Mouse (Mus musculus) heart, embryonic 10.5 days (tissue): Measurements from ENCODE around the gene C1ql4. TPM values are rescaled to one million over a fixed set of nuclear protein-coding genes. Genes with fewer than 3 reads are reported as not detected.
"Not testable (repeated sequence)": the region's sequence is repeated elsewhere in the genome, so short reads cannot be mapped to it uniquely, and the experiment has no call there.

Experiments used
- DNase-seq: peaks from one replicate; pipeline ENCODE4 v3.0.0-alpha.2; 2017; ENCODE audit warnings: low spot score
- H3K27ac ChIP-seq: fragments of 300-500 bp; sonication (generic); 2 replicates; pipeline ENCODE4 v1.5.1; 2016; ENCODE audit warnings: mild to moderate bottlenecking
- H3K27me3 ChIP-seq: fragments of 300-500 bp; sonication (generic); 2 replicates; pipeline ENCODE4 v1.6.1; 2016; ENCODE audit warnings: mild to moderate bottlenecking; ENCODE audit not compliant: poor library complexity, insufficient read depth, severe bottlenecking
- H3K36me3 ChIP-seq: fragments of 300-500 bp; sonication (generic); 2 replicates; pipeline ENCODE4 v1.6.1; 2016; ENCODE audit warnings: mild to moderate bottlenecking, moderate library complexity
- H3K4me1 ChIP-seq: fragments of 300-500 bp; sonication (generic); 2 replicates; pipeline ENCODE4 v1.6.1; 2016; ENCODE audit warnings: mild to moderate bottlenecking
- H3K4me3 ChIP-seq: fragments of 300-500 bp; sonication (generic); 2 replicates; pipeline ENCODE4 v1.5.1; 2016; ENCODE audit warnings: mild to moderate bottlenecking, moderate library complexity
- H3K9me3 ChIP-seq: fragments of 300-500 bp; sonication (generic); 2 replicates; pipeline ENCODE4 v1.6.1; 2016; ENCODE audit warnings: mild to moderate bottlenecking, moderate library complexity
- WGBS: fragments of 180-500 bp; shearing (Covaris S2); methylation state at CpG from one replicate; pipeline ENCODE4 v1.1.7; 2016; 5-methylcytosine and 5-hydroxymethylcytosine counted together
- polyA plus RNA-seq: library from polyadenylated mRNA; unstranded; fragments of >200 nt; fragmentation: Nextera tagmentation; extraction: Ambion mirVana; gene quantifications from 2 replicates; pipeline ENCODE4 v1.2.1, GENCODE M21; 2016

The C1ql4 gene
- polyA plus RNA-seq, 1 experiment from 2014 or later = 0.20 TPM

DNA sequence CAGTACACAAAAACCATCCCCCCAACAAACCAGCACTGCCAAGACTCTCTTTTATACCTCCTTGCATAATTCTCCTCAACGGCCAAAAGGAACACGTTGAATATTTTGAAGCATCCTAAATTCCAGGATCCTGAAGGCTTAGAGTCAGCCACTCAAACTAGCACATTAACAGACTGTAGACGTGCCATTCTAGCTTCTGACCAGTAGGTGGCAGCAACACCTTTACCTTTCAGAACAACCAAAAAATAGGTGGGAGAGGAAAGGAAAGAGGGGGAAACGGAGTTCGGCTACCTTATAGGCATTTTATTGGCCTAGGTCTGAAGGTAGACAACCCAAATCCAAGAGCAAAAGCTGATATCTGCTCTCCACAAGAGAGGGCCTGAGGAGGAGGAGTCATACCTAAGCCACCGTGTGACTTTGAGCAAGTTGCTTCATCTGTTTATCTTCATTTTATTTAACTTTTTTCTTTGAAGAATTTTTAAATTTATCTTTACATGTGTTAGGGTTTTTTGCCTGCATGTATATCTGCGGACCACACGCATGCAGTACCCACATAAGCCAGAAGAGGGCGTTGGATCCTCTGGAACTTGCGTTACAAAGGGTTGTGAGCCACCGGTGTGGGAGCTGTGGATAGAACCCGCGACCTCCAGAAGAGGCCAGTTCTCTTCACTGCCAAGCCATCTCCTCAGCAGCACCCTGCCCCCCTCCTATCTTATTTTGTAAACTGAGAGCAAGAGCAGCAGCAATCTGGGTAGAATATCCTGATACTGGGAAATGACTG, 38.0 kb downstream of the C1ql4 start:
- Histone ChIP-seq H3K27me3 (peaks cover 47% of the 10 kb centered on the region), H3K27ac (no peak overlapping the region), H3K4me3 (no peak overlapping the region), H3K9me3 (no peaks in the 10 kb centered on the region), H3K36me3 (no peaks in the 10 kb centered on the region), H3K4me1 (peaks cover 19% of the 10 kb centered on the region)
- DNase-seq = no peak
- 31% methylated on average over 13 of the region's 13 CpGs for WGBS

GRCm38 (mm10) chr15:99045734-99046133, 41.9 kb downstream of the C1ql4 start:
- not testable (repeated sequence) for H3K36me3 ChIP-seq, H3K9me3 ChIP-seq, H3K4me3 ChIP-seq, H3K27ac ChIP-seq, DNase-seq
- H3K27me3 ChIP-seq = peaks cover 24% of the 10 kb centered on the region; the same call in 1 of the 2 replicates
- 81% methylated on average over 6 of the region's 6 CpGs for WGBS
- H3K4me1 ChIP-seq = 0 out of 2 replicates have a peak, but pooled peaks cover 10% of the 10 kb centered on the region

DNA sequence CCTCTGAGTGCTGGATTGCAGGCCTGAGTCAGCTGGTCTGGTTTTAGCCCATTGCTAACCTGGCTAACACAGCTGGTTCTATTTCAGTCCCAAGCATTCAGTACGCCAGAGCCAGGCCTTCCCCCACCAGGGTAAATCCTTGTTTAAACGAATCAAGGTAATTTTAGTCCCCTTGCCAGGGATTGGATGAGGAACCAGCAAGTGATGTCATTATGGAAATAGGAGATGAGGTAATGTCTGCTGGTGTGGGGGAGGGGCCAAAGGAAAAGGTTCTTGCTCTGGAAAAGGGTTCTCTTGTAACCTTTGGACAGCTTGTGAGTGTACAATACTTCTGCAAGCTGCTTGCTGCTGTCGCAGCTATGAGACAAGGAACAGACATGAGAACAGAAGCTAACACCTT, 42.8 kb downstream of the C1ql4 start:
- H3K4me1 ChIP-seq = peaks cover 17% of the 10 kb centered on the region
- no peak for DNase-seq
- WGBS = 43% methylated on average over 3 of the region's 3 CpGs
- H3K27me3 ChIP-seq = peaks cover 24% of the 10 kb centered on the region; the same call in 1 of the 2 replicates
- no peak overlapping the region for H3K27ac ChIP-seq
- H3K36me3 ChIP-seq = no peaks in the 10 kb centered on the region
- no peak overlapping the region for H3K4me3 ChIP-seq
- H3K9me3 ChIP-seq = no peaks in the 10 kb centered on the region

DNA sequence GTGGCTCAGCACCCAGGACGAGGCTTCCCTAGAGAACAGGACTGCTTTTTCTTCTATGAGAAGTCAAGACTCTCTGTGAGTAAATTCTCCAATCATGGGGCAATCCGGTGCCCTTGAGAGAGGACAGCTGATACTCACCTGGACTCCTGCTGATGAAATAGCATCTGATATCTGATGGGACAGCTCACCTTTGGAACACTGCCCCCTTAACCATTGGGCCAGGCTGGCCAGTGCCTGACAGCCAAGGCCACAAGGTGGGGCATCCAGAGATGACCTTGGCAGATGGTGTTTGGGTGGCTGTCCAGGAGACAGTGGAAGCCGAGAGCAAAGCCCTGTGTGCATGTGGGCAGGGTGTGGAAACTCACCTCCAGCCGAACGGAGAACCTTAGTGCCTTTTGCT, 45.3 kb downstream of the C1ql4 start:
- Histone ChIP-seq H3K4me3 (no peak overlapping the region), H3K9me3 (no peaks in the 10 kb centered on the region), H3K27ac (no peak overlapping the region), H3K4me1 (peaks cover 19% of the 10 kb centered on the region), H3K27me3 (peaks cover 17% of the 10 kb centered on the region; the same call in 1 of the 2 replicates), H3K36me3 (peaks cover 11% of the 10 kb centered on the region)
- no peak for DNase-seq
- WGBS = 82% methylated on average over 5 of the region's 5 CpGs

DNA sequence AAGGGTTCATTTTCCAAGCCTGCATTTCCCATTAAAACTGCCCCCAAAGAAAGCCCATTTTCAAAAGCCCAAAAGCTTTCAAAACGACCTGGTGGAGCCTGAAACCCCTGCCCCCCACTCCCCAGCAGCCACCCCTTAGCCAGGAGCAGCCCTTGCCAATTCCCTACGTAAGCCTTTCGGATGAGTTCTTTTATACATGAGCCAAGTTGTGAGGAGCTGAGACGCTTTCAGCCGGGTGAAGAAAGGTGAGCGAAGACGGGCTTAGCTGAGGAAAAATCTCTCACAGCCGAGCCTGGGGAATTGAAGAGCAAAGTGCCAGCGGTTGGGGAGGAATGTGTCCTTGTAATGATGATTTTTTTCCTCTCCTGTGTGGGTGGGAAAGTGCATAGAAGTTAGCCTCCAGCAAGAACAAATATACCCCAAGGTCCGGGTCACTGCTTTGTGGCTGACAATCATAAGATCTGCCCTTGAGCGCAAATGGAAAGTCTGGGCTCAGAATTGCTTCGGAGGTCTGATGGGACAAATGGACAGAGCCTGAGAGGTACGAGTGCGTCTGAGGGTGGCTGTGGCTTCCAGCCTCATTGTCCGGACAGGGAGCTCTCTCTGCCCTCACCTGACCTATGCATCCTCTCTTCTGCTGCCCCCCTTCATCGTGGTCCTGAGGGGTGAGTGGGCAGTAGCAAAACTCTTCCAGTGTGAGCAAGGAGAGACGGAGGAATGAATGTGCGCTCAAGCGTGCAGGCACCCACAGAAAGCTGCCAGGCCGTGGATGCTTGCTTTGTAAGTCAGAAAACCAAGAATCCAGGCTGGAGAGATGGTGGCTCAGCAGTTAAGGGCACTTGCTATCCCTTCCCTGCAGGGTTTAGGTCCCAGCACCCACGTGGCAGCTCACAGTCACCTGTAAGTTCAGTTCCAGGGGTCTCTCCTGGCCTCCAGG, 46.4 kb downstream of the C1ql4 start:
- WGBS = 64% methylated on average over 21 of the region's 21 CpGs
- no peak for DNase-seq
- Histone ChIP-seq H3K4me1 (peaks cover 24% of the 10 kb centered on the region), H3K9me3 (no peaks in the 10 kb centered on the region), H3K27ac (no peak overlapping the region), H3K36me3 (peaks cover 18% of the 10 kb centered on the region), H3K4me3 (no peak overlapping the region), H3K27me3 (peaks cover 10% of the 10 kb centered on the region; the same call in 1 of the 2 replicates)

DNA sequence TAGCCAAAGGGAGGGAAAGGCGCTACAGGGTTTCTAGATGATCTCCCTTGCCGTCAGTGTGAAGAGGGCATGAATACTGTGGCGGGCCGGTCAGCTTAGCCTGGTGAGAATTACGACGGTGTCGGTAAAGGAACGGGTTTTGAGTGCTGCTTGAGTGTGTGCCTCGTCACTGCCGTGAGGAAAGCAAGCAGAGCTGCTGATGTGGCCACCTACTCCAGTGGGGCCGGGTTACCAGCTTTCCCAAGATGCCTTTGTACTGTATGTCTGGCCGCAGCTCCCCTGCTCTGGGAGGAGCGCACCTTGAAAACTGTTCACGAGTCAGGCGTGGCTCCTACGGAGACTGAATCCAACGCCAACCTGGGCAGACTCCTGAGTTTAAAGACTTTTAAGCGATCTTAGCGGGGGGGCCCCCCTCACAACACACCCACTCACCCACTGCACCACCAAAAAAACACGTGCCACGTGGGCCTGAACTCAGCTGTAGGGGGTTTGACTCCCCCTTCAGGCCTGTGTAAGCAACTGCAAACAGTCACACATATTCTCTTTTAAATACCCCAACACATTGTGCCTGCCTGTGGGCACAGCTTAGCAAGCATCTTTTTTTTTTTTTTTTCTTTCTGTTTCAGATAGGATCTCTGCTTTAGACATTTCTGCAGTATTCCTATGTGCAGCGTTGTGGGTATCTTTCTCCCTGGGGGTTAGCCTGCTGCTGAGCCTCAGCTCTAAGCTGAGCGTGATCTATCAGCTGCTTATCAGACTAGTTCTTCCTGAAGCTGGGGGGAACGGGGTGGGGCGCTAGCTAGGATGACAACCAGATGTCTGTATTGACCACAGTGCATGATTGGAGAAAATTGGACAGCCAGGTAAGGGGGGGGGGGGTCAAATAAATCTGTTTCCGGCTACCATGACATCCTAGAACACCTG, 47.4 kb downstream of the C1ql4 start:
- Histone ChIP-seq H3K27me3 (peaks cover 10% of the 10 kb centered on the region; the same call in 1 of the 2 replicates), H3K4me1 (peaks cover 26% of the 10 kb centered on the region), H3K9me3 (no peaks in the 10 kb centered on the region), H3K4me3 (no peak overlapping the region), H3K27ac (no peak overlapping the region), H3K36me3 (peaks cover 27% of the 10 kb centered on the region)
- 54% methylated on average over 26 of the region's 26 CpGs for WGBS
- no peak for DNase-seq

DNA sequence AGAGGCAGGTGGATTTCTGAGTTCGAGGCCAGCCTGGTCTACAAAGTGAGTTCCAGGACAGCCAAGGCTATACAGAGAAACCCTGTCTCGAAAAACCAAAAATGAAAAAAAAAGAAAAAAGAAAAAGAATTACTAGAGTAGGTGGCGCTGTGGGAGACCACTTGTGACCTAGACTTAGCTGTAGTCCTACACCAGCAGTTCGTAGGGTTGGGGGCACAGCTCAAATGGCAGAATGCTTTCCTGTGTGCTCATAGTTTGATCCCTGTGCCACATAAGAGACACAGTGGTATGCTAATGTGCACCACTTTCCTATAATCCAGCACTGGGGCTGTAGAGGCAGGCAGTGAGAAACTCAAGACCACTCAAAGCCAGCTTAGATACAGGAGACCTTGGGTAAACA, 48.3 kb downstream of the C1ql4 start:
- no peak overlapping the region for H3K27ac ChIP-seq
- WGBS = 81% methylated on average over 4 of the region's 4 CpGs

GRCm38 (mm10) chr15:99038797-99039196, 48.8 kb downstream of the C1ql4 start:
- no peaks in the 10 kb centered on the region for H3K9me3 ChIP-seq
- WGBS = 83% methylated on average over 5 of the region's 5 CpGs
- no peak for DNase-seq
- H3K27ac ChIP-seq = no peak overlapping the region
- no peak overlapping the region for H3K4me3 ChIP-seq
- H3K4me1 ChIP-seq = peaks cover 26% of the 10 kb centered on the region
- H3K27me3 ChIP-seq = peaks cover 10% of the 10 kb centered on the region; the same call in 1 of the 2 replicates
- H3K36me3 ChIP-seq = peaks cover 38% of the 10 kb centered on the region

More for the DNA sequence above, 48.3 kb downstream of the C1ql4 start:
- H3K9me3 ChIP-seq = no peaks in the 10 kb centered on the region
- H3K4me1 ChIP-seq = peaks cover 26% of the 10 kb centered on the region
- DNase-seq = no peak
- peaks cover 10% of the 10 kb centered on the region; the same call in 1 of the 2 replicates for H3K27me3 ChIP-seq
- no peak overlapping the region for H3K4me3 ChIP-seq
- peaks cover 37% of the 10 kb centered on the region for H3K36me3 ChIP-seq

DNA sequence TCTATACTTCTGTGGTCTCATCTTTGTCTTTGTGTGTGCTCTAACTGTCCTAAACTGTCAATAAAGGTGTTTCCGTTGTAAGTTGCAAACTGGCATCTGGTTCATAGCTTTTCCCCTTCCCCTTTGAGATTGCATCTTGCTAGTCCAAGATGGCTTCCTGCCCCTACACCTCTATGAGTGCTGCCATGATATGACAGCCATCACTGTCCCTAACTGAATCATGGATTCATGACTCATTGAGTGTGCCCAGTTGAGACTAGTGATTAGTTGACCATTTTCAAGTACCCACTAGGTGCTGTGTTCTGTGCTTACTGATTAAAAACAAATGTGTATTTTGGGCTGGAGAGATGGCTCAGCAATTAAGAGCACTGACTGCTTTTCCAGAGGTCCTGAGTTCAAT, 49.6 kb downstream of the C1ql4 start:
- peaks cover 10% of the 10 kb centered on the region; the same call in 1 of the 2 replicates for H3K27me3 ChIP-seq
- WGBS = 90% methylated on average over 1 of the region's 1 CpGs
- no peak overlapping the region for H3K4me3 ChIP-seq
- H3K9me3 ChIP-seq = no peaks in the 10 kb centered on the region
- no peak overlapping the region for H3K27ac ChIP-seq
- DNase-seq = no peak
- H3K4me1 ChIP-seq = peaks cover 31% of the 10 kb centered on the region
- peaks cover 40% of the 10 kb centered on the region for H3K36me3 ChIP-seq

DNA sequence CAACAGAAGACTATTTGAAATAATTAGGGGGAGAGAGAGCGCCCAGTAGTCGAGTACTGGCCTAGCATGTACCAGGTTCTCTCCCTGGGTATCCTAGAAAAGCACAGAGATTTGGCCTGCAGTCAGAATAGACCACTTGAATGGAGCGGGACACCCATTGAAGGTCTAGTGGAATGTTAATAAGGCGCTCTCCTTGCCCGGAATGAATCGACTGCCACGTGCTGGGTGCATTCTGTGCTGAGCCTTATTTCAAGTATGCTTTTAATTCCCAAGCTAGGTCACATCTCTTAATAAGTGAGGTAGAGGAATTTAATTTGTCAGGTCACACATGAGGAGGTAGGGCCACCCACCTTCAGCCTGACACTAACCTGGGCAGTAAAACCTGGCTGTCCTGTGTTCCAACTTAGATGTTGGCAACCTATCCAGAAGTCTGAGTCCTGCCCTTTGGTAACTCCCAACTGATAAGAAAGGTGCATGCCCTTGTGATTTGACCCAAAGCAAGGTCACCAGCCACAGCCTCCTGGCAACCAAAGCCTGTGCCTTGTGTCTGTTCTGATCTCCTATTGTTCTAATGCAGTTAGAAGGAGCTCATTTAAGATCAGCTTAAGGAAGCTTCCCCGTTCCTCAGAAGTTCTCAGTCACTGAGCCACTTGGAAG, 51.2 kb downstream of the C1ql4 start:
- peaks cover 40% of the 10 kb centered on the region for H3K4me1 ChIP-seq
- H3K4me3 ChIP-seq = no peak overlapping the region
- peaks cover 2% of the 10 kb centered on the region; the same call in 1 of the 2 replicates for H3K27me3 ChIP-seq
- no peak overlapping the region for H3K27ac ChIP-seq
- DNase-seq = no peak
- H3K36me3 ChIP-seq = peaks cover 40% of the 10 kb centered on the region
- 83% methylated on average over 8 of the region's 8 CpGs for WGBS
- no peaks in the 10 kb centered on the region for H3K9me3 ChIP-seq

DNA sequence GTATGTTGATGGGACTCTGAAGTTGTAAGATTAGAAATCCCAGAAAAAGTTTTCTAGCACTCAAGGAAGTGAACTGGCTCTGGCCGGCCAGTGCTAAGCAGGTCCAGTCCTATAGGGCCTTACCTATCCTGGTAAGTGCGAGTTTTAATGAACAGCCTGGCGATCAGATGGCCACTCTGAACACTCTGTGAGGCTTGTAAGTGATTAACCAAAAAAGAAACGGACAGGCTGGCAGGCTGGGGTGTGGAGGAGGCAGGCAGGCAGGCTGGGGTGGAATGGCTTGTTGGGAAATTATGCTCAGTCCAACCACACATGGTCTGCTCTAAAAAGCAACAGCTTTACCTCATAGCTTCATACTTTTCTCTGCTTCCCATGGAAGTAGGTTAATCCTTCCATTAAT, 52.2 kb downstream of the C1ql4 start:
- H3K9me3 ChIP-seq = no peaks in the 10 kb centered on the region
- 84% methylated on average over 4 of the region's 4 CpGs for WGBS
- H3K4me1 ChIP-seq = peaks cover 42% of the 10 kb centered on the region
- H3K27ac ChIP-seq = no peak overlapping the region
- H3K36me3 ChIP-seq = peaks cover 40% of the 10 kb centered on the region
- no peaks in the 10 kb centered on the region for H3K27me3 ChIP-seq
- no peak for DNase-seq
- no peak overlapping the region for H3K4me3 ChIP-seq
